Mouse (Mus musculus) forebrain, embryonic 13.5 days (tissue): ENCODE measurements around the gene Tmod3. TPM values are rescaled to one million over a fixed set of nuclear protein-coding genes. Genes with fewer than 3 reads are reported as not detected.
A peak's percentile ranks its signal among the peaks of the same experiment; 100 is the strongest.

ENCODE experiments used
- ATAC-seq: fragments of 200-750 bp; cut with Nextera tagmentation; 2 replicates; pipeline ENCODE4 v1.8.0; 2017
- H3K27ac ChIP-seq: fragments of 300-500 bp; sonication (generic); 2 replicates; pipeline ENCODE4 v1.5.1; 2015; ENCODE audit warnings: inconsistent platforms, mild to moderate bottlenecking, moderate library complexity
- H3K27me3 ChIP-seq: fragments of 300-500 bp; sonication (generic); 2 replicates; pipeline ENCODE4 v1.6.1; 2015; ENCODE audit warnings: mild to moderate bottlenecking, inconsistent platforms
- H3K36me3 ChIP-seq: fragments of 300-500 bp; sonication (generic); 2 replicates; pipeline ENCODE4 v1.6.1; 2015; ENCODE audit warnings: mild to moderate bottlenecking, inconsistent platforms; ENCODE audit not compliant: poor library complexity, severe bottlenecking
- H3K4me1 ChIP-seq: fragments of 300-500 bp; sonication (generic); 2 replicates; pipeline ENCODE4 v1.6.1; 2015; ENCODE audit warnings: inconsistent platforms
- H3K4me2 ChIP-seq: fragments of 300-500 bp; sonication (generic); 2 replicates; pipeline ENCODE4 v1.6.1; 2015; ENCODE audit warnings: inconsistent platforms, mild to moderate bottlenecking, moderate library complexity
- H3K4me3 ChIP-seq: fragments of 300-500 bp; sonication (generic); 2 replicates; pipeline ENCODE4 v1.5.1; 2015; ENCODE audit warnings: mild to moderate bottlenecking, inconsistent platforms
- H3K9ac ChIP-seq: fragments of 300-500 bp; sonication (generic); 2 replicates; pipeline ENCODE4 v1.6.1; 2015; ENCODE audit warnings: mild to moderate bottlenecking, inconsistent platforms
- H3K9me3 ChIP-seq: fragments of 300-500 bp; sonication (generic); replicated peaks from 2 replicates; pipeline ENCODE4 v1.6.1; 2016; ENCODE audit warnings: inconsistent platforms
- WGBS: fragments of 180-500 bp; shearing (Covaris S2); methylation state at CpG from one replicate; pipeline ENCODE4 v1.1.7; 2015; 5-methylcytosine and 5-hydroxymethylcytosine counted together
- polyA plus RNA-seq: library from polyadenylated mRNA; unstranded; fragments of >200 nt; fragmentation: Nextera tagmentation; extraction: Ambion mirVana; gene quantifications from 2 replicates; pipeline ENCODE4 v1.2.1, GENCODE M21; 2015

Gene Tmod3
- polyA plus RNA-seq, result 101 TPM in 2 replicates

DNA sequence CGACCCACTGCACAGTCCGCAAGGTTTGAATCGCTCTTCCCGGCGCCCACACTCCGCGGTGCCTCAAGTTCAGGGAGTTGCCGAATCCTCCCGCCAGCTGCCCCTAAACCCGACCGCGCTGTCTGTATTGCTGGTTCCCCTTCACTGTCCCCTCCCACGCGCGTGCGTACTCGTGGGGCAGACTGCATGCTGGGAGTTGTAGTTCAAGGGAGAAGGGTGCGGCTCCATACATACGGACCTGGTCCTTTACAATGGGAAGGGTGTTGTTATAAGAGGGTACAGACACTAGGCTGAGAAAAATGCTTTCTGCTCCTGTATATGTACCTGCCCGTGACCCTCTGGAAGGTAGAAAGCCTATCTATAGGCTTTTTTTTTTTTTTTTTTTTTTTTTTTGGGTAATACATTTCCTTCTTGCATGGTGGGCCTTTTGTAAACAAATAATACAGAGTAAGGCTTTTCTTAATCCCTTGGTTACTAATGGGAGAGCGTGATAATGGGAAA is at the start of gene Tmod3:
Tmod3 (minus strand) TSS at position 146 of the 501 bp plus-strand sequence.
- no peaks in the 10 kb centered on the region for H3K27me3 ChIP-seq
- peak within 1 kb of the TSS; percentile 75 for H3K4me2 ChIP-seq
- no peaks in the 10 kb centered on the region for H3K36me3 ChIP-seq
- H3K4me3 ChIP-seq, result peak within 1 kb of the TSS; percentile 91
- no peaks in the 10 kb centered on the region for H3K9me3 ChIP-seq
- WGBS, result 2% methylated on average over 21 of the region's 21 CpGs
- peaks cover 20% of the 10 kb centered on the region for H3K4me1 ChIP-seq
- H3K27ac ChIP-seq, result peak within 1 kb of the TSS; percentile 73
- H3K9ac ChIP-seq, result peak within 1 kb of the TSS; percentile 89
- ATAC-seq, result peak; percentile 99

GRCm38 (mm10) chr9:75607496-75607895 is 48.0 kb upstream of the Tmod3 start:
- no peak overlapping the region for H3K4me3 ChIP-seq
- no peak for ATAC-seq
- no peaks in the 10 kb centered on the region for H3K27me3 ChIP-seq
- H3K9ac ChIP-seq, result no peak overlapping the region
- H3K4me1 ChIP-seq, result peaks cover 12% of the 10 kb centered on the region
- H3K27ac ChIP-seq, result no peak overlapping the region
- WGBS, result 91% methylated on average over 4 of the region's 4 CpGs
- no peak overlapping the region for H3K4me2 ChIP-seq
- H3K9me3 ChIP-seq, result no peaks in the 10 kb centered on the region
- peaks cover 15% of the 10 kb centered on the region for H3K36me3 ChIP-seq

- Histone ChIP-seq H3K4me2 (no peak overlapping the region), H3K4me3 (no peak overlapping the region), H3K9ac (no peak overlapping the region), H3K27ac (no peak overlapping the region), H3K27me3 (no peaks in the 10 kb centered on the region), H3K4me1 (peaks cover 27% of the 10 kb centered on the region), H3K36me3 (peaks cover 13% of the 10 kb centered on the region), H3K9me3 (no peaks in the 10 kb centered on the region)
- WGBS, result 72% methylated on average over 12 of the region's 12 CpGs
- ATAC-seq, result no peak
These were observed 42.1 kb upstream of the Tmod3 start for GRCm38 (mm10) chr9:75601510-75601909.

DNA sequence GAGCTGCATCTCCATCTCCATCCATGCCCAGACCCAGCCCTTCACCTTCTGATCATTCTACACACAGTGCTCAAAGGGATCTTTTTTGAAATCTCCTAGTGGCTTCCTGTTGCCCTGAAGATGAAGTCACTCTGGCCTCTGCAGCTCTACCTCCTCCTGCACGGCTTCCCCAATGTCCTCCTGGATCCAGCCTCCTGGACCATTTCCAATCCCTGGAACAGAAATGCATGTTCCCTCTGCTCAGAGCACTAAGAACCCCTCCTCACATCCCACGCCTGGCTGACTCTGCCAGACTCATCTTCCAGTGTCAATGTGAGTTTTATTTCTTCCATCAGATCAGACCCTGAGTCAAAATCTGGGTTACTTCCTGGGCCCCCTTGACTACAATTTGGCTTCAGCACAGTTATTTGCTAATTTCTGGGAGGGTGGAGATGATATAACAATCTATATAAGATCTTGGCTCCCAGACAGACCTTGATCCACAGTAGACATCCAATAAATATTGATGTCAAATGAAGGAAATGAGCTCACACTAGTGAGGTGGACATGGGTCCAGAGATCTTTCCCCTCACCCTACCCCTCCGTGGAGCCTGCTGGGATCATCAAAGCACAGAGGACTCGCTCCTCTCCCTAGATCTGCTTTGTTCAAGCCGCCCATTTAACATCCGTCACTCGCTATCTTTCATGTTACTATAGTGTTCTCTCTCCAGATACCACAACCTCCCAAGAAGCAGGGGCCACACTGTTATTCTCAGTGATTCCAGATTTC is 40.9 kb upstream of the Tmod3 start:
- Histone ChIP-seq H3K9me3 (no peaks in the 10 kb centered on the region), H3K4me3 (no peak overlapping the region), H3K27ac (no peak overlapping the region; the same call in 1 of the 2 replicates), H3K4me1 (peaks cover 27% of the 10 kb centered on the region), H3K27me3 (no peaks in the 10 kb centered on the region), H3K9ac (no peak overlapping the region), H3K4me2 (no peak overlapping the region), H3K36me3 (peaks cover 12% of the 10 kb centered on the region)
- no peak for ATAC-seq
- 74% methylated on average over 7 of the region's 7 CpGs for WGBS

DNA sequence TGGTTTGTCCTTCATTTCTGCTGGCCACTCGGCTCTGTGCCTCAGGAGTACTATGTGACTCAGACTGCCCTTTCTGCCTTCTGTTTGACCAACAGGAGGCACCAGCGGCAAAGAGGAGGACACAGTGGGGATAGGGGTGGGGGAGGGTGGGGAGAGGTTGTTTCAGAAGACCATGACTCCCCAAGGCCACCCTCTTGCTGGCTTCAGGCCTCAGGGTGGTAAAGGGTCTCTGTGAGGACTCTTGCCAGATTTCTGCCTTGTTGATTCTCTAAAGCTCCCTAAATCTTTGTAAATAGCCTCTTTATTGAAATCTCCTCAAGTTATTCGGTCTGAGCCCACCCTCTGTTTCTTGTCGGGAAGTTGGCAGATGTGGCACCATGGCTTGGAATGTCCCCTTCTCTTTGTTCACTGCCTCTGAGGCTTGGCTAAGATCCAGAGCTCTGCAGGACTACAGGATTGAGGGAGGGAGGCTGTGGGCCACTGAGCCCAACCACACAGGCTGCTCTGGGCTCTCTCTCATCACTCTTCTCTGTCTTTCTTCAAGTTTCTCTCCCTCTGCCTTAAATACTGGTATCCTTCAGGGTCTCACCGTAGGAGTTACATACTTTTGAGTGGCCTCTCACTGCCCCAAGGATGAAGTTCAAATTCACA is 39.9 kb upstream of the Tmod3 start:
- H3K4me2 ChIP-seq, result no peak overlapping the region
- WGBS, result 29% methylated on average over 5 of the region's 5 CpGs
- no peaks in the 10 kb centered on the region for H3K27me3 ChIP-seq
- no peaks in the 10 kb centered on the region for H3K9me3 ChIP-seq
- H3K4me1 ChIP-seq, result peaks cover 27% of the 10 kb centered on the region
- H3K9ac ChIP-seq, result no peak overlapping the region
- peak; percentile 92 for ATAC-seq
- H3K4me3 ChIP-seq, result no peak overlapping the region
- H3K27ac ChIP-seq, result no peak overlapping the region
- peaks cover 10% of the 10 kb centered on the region for H3K36me3 ChIP-seq

- ATAC-seq, result no peak
- Histone ChIP-seq H3K27me3 (no peaks in the 10 kb centered on the region), H3K4me1 (peaks cover 27% of the 10 kb centered on the region), H3K4me2 (no peak overlapping the region), H3K4me3 (no peak overlapping the region), H3K9me3 (no peaks in the 10 kb centered on the region), H3K9ac (no peak overlapping the region), H3K36me3 (peaks cover 24% of the 10 kb centered on the region), H3K27ac (no peak overlapping the region)
- WGBS, result 77% methylated on average over 4 of the region's 4 CpGs
These were observed 38.1 kb upstream of the Tmod3 start for GRCm38 (mm10) chr9:75597596-75597995.

DNA sequence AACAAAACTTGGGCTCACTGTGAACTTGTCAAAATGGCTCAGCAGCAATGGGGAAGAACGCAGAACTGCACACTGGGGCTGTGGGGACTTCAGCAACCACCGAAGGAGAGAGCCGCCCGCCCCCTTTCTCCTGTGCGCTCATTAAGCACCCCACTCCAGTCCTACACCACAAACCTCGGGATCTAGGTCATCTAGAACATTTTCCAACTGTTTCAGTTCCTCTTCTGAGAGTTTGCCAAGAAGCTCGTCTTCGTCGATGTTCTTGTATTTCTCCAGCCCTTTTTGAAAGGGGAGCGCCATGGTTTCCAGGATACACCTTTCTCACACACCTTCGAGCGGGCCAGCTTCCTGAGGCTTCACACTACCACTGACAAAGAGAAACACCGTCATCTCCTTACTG is 37.6 kb upstream of the Tmod3 start:
- H3K36me3 ChIP-seq, result peaks cover 29% of the 10 kb centered on the region
- no peak overlapping the region for H3K4me3 ChIP-seq
- 94% methylated on average over 13 of the region's 13 CpGs for WGBS
- peaks cover 27% of the 10 kb centered on the region for H3K4me1 ChIP-seq
- no peaks in the 10 kb centered on the region for H3K9me3 ChIP-seq
- no peak overlapping the region for H3K27ac ChIP-seq
- no peaks in the 10 kb centered on the region for H3K27me3 ChIP-seq
- H3K4me2 ChIP-seq, result no peak overlapping the region
- no peak overlapping the region for H3K9ac ChIP-seq
- no peak for ATAC-seq

DNA sequence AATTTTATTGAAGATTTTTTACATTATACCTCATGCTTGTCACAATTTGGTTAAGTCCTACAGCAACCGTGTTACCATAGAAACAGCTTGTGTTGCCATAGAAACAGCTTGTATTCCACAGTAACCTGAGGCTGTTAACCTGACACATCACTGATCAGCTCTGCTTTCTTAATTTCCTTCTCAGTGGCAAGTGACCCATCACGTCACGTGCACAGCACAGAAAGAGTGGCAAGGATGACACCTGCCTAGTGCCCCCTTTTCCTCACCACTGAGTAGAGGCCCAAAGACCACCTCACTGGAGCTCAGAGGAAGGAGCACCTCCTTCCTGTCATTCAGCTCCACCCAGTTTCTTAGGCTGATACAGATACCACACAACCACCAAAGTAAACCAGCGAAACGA is 34.0 kb upstream of the Tmod3 start:
- Histone ChIP-seq H3K4me3 (no peak overlapping the region), H3K9ac (no peak overlapping the region), H3K4me1 (peaks cover 4% of the 10 kb centered on the region), H3K36me3 (peaks cover 65% of the 10 kb centered on the region), H3K9me3 (no peaks in the 10 kb centered on the region), H3K27me3 (no peaks in the 10 kb centered on the region), H3K27ac (no peak overlapping the region), H3K4me2 (no peak overlapping the region)
- ATAC-seq, result peak; percentile 44; the same call in 1 of the 2 replicates
- WGBS, result 83% methylated on average over 5 of the region's 5 CpGs

DNA sequence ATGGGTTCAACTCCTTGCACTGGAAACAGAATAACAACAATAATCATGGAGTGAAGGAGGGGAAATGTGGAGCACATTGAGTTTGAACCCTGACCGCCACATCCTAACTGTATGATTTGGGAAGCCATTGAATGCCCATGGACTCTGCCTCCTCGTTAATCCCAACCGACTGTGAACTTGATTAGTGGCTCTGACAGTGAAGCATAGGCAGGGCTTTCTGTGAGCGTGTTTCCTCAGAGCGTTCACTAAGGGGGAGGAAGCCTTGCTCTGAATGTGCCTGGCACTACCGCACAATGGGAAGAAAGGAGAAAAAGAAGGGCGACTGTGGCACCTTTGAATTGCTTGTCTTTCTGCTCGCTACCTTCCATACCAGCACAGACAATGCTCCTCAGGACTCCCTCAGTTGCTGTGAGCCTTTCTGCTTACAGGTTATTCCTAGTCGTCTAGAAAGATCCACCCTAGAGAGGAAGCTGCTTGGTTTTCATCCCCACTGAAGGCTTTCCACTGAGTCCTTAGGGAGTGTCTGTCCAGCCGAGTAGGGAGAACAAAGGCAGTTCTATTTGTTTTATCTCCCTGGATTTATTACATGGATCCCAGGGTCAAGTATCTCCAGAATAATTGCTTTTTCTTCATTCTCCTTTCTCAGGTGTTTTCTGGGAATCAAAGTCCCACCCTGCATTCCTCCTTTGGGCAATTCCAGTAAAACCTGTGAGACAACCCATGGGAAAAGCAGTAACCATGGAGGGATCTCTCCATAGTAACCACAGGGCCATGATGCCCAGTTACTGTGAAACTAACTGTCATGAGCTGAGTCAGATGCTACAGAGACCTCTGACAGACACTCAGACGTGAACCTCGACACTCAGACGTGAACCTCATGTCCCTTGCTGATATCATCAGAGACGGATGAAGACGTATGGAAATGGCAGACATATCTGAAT is 30.7 kb upstream of the Tmod3 start:
- H3K9ac ChIP-seq, result no peak overlapping the region
- H3K27me3 ChIP-seq, result no peaks in the 10 kb centered on the region
- no peak overlapping the region for H3K27ac ChIP-seq
- ATAC-seq, result no peak
- no peak overlapping the region for H3K4me2 ChIP-seq
- no peaks in the 10 kb centered on the region for H3K4me1 ChIP-seq
- H3K9me3 ChIP-seq, result no peaks in the 10 kb centered on the region
- peaks cover 98% of the 10 kb centered on the region for H3K36me3 ChIP-seq
- 76% methylated on average over 15 of the region's 15 CpGs for WGBS
- H3K4me3 ChIP-seq, result no peak overlapping the region

DNA sequence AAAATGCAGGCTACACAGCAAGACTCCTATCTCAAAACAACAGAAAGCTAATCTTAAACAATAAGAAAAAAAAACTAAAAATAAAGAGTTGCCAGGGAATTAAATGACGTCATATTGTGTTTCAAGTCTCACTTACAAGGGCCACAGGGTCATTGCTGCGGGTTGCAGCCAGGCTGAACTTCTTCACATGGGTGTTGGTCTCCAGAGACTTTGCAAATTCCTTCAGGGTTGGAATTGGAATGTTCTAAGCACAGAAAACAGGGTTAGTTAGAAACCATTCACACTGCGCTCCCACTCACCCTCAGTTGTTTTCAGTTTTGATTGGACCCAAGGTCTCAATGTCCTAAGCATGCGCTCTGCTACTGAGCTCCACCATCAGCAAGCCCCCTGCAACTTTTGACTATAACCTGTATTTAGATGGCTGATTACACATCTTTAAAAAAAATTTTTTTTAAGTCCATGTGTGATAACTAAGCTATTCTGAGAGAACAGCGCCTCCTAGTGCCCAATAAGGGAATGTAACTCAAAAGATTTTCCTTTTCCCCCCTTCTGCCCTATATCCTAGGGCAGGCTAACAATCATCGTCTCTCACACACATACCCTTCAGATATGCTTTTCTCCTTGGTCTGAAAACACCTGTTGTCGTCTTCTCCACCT is 22.4 kb upstream of the Tmod3 start:
- Histone ChIP-seq H3K4me2 (no peak overlapping the region), H3K4me3 (no peak overlapping the region), H3K9me3 (no peaks in the 10 kb centered on the region), H3K4me1 (no peaks in the 10 kb centered on the region), H3K9ac (no peak overlapping the region), H3K27ac (no peak overlapping the region), H3K27me3 (no peaks in the 10 kb centered on the region), H3K36me3 (peaks cover 87% of the 10 kb centered on the region)
- WGBS, result 57% methylated on average over 7 of the region's 7 CpGs
- ATAC-seq, result peak; percentile 38; the same call in 1 of the 2 replicates

DNA sequence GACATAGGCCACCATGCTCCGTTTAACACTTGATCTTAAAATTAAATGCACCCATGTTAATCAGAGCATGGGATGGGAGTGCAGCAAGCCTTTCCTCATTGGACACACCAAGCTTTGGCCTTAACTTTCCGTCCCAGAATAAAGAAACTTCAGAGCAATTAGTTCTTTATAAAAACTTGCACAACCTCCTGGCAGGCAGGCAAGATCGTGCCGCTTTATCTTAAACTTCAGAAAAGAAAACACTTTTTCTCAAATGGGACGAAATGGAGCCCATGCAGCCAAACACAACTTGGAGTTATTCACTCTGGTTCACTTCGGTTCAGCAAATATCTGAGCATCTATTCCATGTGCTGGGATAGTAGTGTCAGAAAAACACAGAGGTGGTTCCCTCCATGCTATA is 19.9 kb upstream of the Tmod3 start:
- 90% methylated on average over 6 of the region's 6 CpGs for WGBS

More for the DNA sequence above, 19.9 kb upstream of the Tmod3 start:
- H3K9me3 ChIP-seq, result no peaks in the 10 kb centered on the region
- no peak for ATAC-seq
- H3K9ac ChIP-seq, result no peak overlapping the region
- no peak overlapping the region for H3K4me3 ChIP-seq
- no peak overlapping the region for H3K4me2 ChIP-seq
- peaks cover 87% of the 10 kb centered on the region for H3K36me3 ChIP-seq
- H3K27ac ChIP-seq, result no peak overlapping the region
- H3K27me3 ChIP-seq, result no peaks in the 10 kb centered on the region
- H3K4me1 ChIP-seq, result no peaks in the 10 kb centered on the region
